ENCODE assay signal across 25 mouse cellular contexts in the genomic region with DNA sequence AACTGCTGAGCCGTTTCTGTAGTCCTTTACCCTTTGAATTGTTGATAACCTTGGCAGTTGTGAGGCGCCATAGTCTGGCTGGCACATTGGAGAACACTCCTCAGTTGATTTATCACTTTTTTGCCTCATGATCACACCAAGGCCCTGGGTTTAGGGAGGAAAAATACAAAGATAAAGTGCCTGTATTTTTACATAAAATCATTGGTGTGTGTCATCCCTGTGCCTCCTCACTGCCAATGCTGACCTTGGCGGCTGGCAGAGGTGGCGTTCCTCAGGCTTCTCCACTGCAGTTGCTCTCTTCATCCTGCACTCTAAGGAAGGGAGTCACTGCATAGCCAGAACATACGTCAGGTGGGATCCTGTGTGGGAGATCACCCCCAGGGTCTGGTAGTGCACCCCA. TPM values are rescaled to one million over a fixed set of nuclear protein-coding genes. Genes with fewer than 3 reads are reported as not detected.
A peak's percentile ranks its signal among the peaks of the same experiment; 100 is the strongest.
DNase-seq lines count a peak whose midpoint lies in the region; ATAC-seq and TF ChIP-seq lines count a peak whose summit lies in the region.
"Had no signal": no experiment of that assay in that cellular context is flagged by ENCODE, and none has a peak within 500 bp of the region (broad histone marks: within the 10 kb centered on the region; RNA-seq: fewer than 3 reads in every experiment).

No protein-coding gene starts in this region.

- no peak for TF ChIP-seq CTCF in kidney, postnatal 0 days (IDR thresholded peaks at IDR 0.05; ENCODE audit: low read depth)

- WGBS in kidney, postnatal 0 days = 61% methylated on average over 5 of the region's 5 CpGs

- H3K4me1 ChIP-seq in kidney, postnatal 0 days (replicated peaks; ENCODE audit: insufficient read depth, low read length) = 0 out of 2 replicates have a peak, but pooled peaks cover 3% of the 10 kb centered on the region

- H3K9ac ChIP-seq in kidney, postnatal 0 days (ENCODE audit: low read depth, low read length) = no peak overlapping the region
- H3K9ac ChIP-seq: embryonic facial prominence, embryonic 15.5 days; heart, embryonic 13.5 days; hindbrain, embryonic 12.5 days had no signal

- no peak overlapping the region for H3K27ac ChIP-seq in kidney, postnatal 0 days
- H3K27ac ChIP-seq: embryonic facial prominence, embryonic 15.5 days; forebrain, embryonic 10.5 days; gastrocnemius, adult 2 months; heart, embryonic 13.5 days; hindbrain, embryonic 12.5 days had no signal

- H3K4me2 ChIP-seq in kidney, postnatal 0 days (ENCODE audit: low read length) = no peak overlapping the region
- H3K4me2 ChIP-seq: embryonic facial prominence, embryonic 15.5 days; heart, embryonic 13.5 days; hindbrain, embryonic 12.5 days had no signal

- H3K9me3 ChIP-seq in kidney, postnatal 0 days (replicated peaks; ENCODE audit: low read length) = no peaks in the 10 kb centered on the region
- H3K9me3 ChIP-seq: embryonic facial prominence, embryonic 15.5 days; forebrain, embryonic 10.5 days; heart, embryonic 13.5 days; hindbrain, embryonic 12.5 days had no signal

- DNase-seq in adrenal gland, adult (ENCODE audit: inconsistent age in 2 of 2, low spot score in 1 of 2) = peak; percentile 56 to 72
- no peak for DNase-seq in adrenal gland, adult 18-20 months (ENCODE audit: low spot score in 2 of 2)
- peak; percentile 24 for DNase-seq in kidney, postnatal 0 days (ENCODE audit: low spot score)
- DNase-seq in kidney, postnatal 4 days = no peak
- peak; percentile 77 for DNase-seq in adrenal gland, postnatal 14 days
- DNase-seq in c-Kit-positive CD71-positive TER-119-positive erythroid progenitor cells, embryonic 14.5 days (ENCODE audit: low spot score) = no peak
- DNase-seq in right cerebral cortex, postnatal 4 days = no peak
- DNase-seq: B cell, adult 2 months; cerebellum, adult 2 months; cerebellum, postnatal 10 days; embryo, embryonic 11 days; gastrocnemius, adult 2 months; gastrocnemius, postnatal 25 days; heart, postnatal 4 days had no signal

- H3K36me3 ChIP-seq in kidney, postnatal 0 days (ENCODE audit: insufficient read depth, low read length) = no peaks in the 10 kb centered on the region
- H3K36me3 ChIP-seq: forebrain, embryonic 10.5 days; heart, embryonic 13.5 days; hindbrain, embryonic 12.5 days had no signal

- no peak for ATAC-seq in kidney, postnatal 0 days (replicated peaks; ENCODE audit: low FRiP score, low read depth)
- ATAC-seq: activated CD4-positive, CD25-positive, alpha-beta regulatory T cell, adult 4 months; forebrain, embryonic 14.5 days; hindbrain, embryonic 16.5 days; inflammation-experienced regulatory T-cells, adult 6 months; intestine, postnatal 0 days; Patski had no signal

- no peaks in the 10 kb centered on the region for H3K27me3 ChIP-seq in kidney, postnatal 0 days (ENCODE audit: insufficient read depth, low read length)
- H3K27me3 ChIP-seq: embryonic facial prominence, embryonic 15.5 days; hindbrain, embryonic 12.5 days; Patski had no signal

- no peak overlapping the region for H3K4me3 ChIP-seq in kidney, postnatal 0 days (replicated peaks; ENCODE audit: low read depth, low read length)
- H3K4me3 ChIP-seq: embryonic facial prominence, embryonic 15.5 days; erythroblast, embryonic 14.5 days; forebrain, embryonic 10.5 days; gastrocnemius, adult 2 months; heart, embryonic 13.5 days; hindbrain, embryonic 12.5 days had no signal

RNA-seq across cellular contexts. Expression of a gene that starts 13.0 kb away (rescaled TPM):
- total RNA-seq in adrenal gland, adult 18-20 months (2021) = 1 to 10 TPM; 5.1 to 6.7 TPM
- 2.2 and 3.0 TPM in 2 replicates for polyA plus RNA-seq in kidney, postnatal 0 days (2015; fragmentation: Nextera tagmentation; extraction: Ambion mirVana)
- total RNA-seq in adrenal gland, postnatal 14 days (2021) = 4.4 and 5.8 TPM in 2 replicates

RNA-seq across cellular contexts. Expression of a gene that starts 13.2 kb away (rescaled TPM):
- total RNA-seq in adrenal gland, adult 18-20 months (2021) = 1 to 10 TPM; 4.0 to 5.4 TPM
- 12.9 and 16.1 TPM in 2 replicates for polyA plus RNA-seq in kidney, postnatal 0 days (2015; fragmentation: Nextera tagmentation; extraction: Ambion mirVana)
- 5.7 and 6.4 TPM in 2 replicates for total RNA-seq in adrenal gland, postnatal 14 days (2021)

Comparison
In these comparisons a context has a peak if more than half of its experiments do, and no peak if none do; other contexts are left out.
1. DNase-seq: peak in adrenal gland, adult (2 of 2), kidney, postnatal 0 days (single experiment) and adrenal gland, postnatal 14 days (single experiment); none in adrenal gland, adult 18-20 months (0 of 2), kidney, postnatal 4 days (0 of 2), c-Kit-positive CD71-positive TER-119-positive erythroid progenitor cells, embryonic 14.5 days (single experiment) and right cerebral cortex, postnatal 4 days (single experiment).